Mouse (Mus musculus) cortical plate, adult 2 months (tissue): ENCODE data around the gene Idh1.

Experiments used
- CTCF ChIP-seq: fragments of 200-500 bp; IDR thresholded peaks from 2 replicates; pipeline ENCODE4 v1.5.1; 2011; ENCODE audit warnings: mild to moderate bottlenecking, control low read depth, low read length; ENCODE audit not compliant: insufficient read depth; ENCODE audit errors: extremely low read depth
- POLR2A ChIP-seq: fragments of 200-500 bp; IDR thresholded peaks from 2 replicates; pipeline ENCODE4 v1.6.1; 2011; ENCODE audit warnings: mild to moderate bottlenecking, low read length, control low read depth; ENCODE audit not compliant: insufficient read depth; ENCODE audit errors: extremely low read depth

- TF ChIP-seq CTCF = no peak
- no peak for TF ChIP-seq POLR2A
Observed at GRCm38 (mm10) chr1:65217972-65218371, 31.7 kb upstream of the Idh1 start.
